Mouse (Mus musculus): Measurements from ENCODE around the gene Ephx4.

DNA sequence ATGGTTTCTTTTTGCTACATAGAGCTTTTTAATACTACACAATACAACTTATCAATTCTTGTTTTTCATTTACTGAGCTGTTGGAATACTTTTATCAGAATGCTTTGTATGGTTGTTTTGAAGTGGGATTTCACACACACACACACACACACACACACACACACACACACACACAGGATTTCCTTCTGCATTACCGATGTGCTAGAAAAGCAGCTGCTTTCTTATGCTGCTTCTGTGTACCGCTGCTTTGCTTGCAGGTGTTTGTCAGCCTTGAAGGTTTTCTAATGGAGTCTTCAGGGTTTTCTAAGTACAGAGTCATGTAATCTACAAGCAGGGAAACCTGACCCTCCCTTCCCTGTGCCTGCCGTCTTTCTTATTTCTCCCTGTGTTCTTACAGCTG, 48.6 kb upstream of the Ephx4 start:
- TF ChIP-seq CTCF (IDR thresholded peaks at IDR 0.05; ENCODE audit: borderline replicate concordance, insufficient read depth, low read length) (no peak), POLR2A (IDR thresholded peaks at IDR 0.05; ENCODE audit: low read depth, low read length) (no peak)
